Mouse (Mus musculus) pancreas, adult 10 weeks (tissue): ENCODE results near the gene Nmral1. TPM values are rescaled to one million over a fixed set of nuclear protein-coding genes. Genes with fewer than 3 reads are reported as not detected.

Source experiments
- polyA plus RNA-seq: library from polyadenylated mRNA; stranded (reverse); fragments of 350-450 nt; fragmentation: Illumina TruSeq; extraction: RNeasy Lipid Tissue Mini Kit (QIAGEN cat#74804); gene quantifications from one replicate; pipeline ENCODE4 v1.2.3, GENCODE M21; 2015; ENCODE audit warnings: low read depth, low replicate concordance; ENCODE audit not compliant: insufficient read depth

Nmral1 gene
- polyA plus RNA-seq = 1.5 TPM

DNA sequence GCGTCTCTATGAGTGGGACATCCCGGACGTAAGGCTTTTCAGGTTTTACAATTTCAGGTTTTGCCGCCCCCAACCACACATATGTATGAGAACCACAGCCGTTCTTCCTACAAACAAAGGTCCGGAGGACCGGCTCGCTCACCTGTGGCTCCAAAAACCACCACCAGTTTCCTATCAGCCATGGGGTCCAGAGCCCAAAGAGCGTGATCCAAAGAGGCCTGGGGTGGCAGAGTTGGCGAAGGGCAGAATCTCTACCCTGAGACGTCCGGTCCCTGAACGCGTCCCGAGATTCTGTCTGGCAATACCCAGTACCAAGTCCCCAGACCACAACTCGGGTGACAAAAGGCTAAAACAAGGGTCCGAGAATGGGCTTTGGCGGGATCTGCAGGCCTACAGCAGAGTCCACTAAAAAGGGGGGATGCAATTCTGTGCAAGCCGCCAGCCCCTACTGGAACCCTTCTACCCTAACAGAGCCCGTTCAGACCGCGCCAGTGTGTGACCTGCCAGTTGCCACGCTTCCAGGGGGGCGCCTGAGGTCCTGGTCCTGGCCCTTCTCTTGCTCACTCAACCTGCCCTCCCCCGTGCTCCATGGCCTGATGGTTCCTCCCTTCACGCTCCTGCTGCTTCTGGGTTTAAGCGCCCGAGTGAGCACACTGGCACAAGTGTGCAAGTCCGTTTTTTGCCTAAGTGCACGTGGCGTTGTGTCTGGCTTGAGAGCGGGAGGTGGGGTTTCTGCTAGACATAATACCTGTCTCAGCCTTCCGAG, at the start of gene Nmral1:
Nmral1 (minus strand) TSS at position 604 of the 766 bp plus-strand sequence.

DNA sequence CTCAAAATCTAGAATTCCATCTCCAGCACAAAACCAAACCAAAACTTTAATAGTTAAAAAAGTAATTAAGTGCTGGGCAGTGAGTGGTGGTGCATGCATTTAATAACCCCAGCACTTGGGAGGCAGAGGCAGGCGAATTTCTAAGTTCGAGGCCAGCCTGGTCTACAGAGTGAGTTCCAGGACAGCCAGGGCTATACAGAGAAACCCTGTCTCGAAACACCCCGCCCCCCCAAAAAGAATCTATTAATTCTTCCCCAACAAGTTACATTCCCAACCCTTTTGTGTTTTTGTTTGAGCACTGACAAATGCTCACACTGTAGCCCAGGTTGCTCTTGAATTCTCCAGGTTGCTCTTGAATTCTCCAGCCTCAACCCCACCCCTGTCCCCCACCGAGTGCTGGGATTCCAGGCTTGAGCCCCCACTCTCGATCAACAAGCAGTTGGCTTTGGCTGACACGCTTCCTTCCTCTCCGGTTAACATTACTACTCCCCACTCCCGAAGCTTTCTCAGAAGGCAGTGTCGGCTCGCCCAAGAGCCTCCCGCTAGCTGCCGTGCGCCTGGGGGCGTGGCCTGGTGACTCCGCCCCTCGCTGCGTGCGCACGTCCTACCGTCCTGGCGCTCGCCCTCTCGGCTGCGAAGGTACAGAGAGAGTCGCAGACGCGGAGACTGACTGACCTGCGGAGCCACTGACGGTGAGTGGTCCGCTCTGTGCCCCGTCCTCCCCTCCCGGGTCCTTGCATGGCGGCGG, 6.8 kb upstream of the Nmral1 start, which contains the start of gene Hmox2:
Hmox2 (plus strand) TSS at position 582 of the 748 bp plus-strand sequence.

DNA sequence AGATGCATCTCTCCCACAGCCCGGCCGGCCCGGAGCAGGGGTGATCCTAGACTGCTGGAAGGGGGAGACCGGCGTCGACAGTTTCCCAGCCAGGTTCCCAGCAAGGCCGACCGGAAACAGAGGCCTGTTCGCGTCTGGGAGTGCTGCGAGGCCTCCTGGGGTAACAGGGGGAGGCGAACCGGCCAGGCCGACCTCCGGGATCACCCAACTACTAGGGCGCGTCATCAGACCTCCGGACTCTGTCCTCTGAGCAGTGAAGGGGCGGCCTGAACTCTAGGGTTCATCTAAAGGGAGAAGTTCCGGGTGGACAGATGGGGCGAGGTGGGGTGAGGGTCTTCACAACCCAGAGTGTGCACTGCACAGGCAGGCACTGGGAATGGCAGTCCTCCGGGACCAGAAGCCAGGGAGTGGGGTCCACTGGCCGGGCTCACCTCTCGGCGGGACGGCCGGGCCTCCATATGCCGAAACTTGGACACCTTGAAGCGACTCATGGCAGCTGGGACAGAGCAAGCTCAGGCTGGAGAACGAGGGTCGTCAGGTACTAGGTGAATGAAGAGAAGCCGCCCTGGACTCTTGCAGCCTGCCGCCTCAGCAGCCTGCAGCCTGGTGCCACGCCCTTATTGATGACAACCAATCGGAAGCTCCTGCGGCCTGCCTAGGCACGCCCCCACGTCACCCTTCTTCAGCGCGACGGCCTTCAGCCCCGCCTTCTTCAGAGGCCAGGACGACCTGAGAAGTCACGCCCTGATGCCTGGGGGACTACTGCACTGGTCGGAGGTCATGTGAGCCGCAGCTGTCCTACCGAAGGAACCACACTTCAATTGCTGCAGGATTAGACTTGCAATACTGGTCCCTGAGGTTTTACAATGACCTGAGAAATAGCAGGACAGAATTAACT, 39.8 kb downstream of the Nmral1 start, which contains the start of gene Coro7:
Coro7 (minus strand) TSS at position 657 of the 898 bp plus-strand sequence.

Other genes starting within 250 kb of the Nmral1 start
- not detected for gene Srl, start 177.5 kb downstream of the Nmral1 start, polyA plus RNA-seq
- 1.6 TPM for gene Tfap4, start 159.5 kb downstream of the Nmral1 start, polyA plus RNA-seq
- gene Glis2, start 124.6 kb downstream of the Nmral1 start, polyA plus RNA-seq = 8.2 TPM
- gene Pam16, start 94.4 kb downstream of the Nmral1 start, polyA plus RNA-seq = 20.7 TPM
- 8.0 TPM for gene Vasn, start 79.4 kb downstream of the Nmral1 start, polyA plus RNA-seq
- gene Dnaja3, start 79.4 kb downstream of the Nmral1 start, polyA plus RNA-seq = 9.1 TPM
- gene Coro7, start 39.6 kb downstream of the Nmral1 start, polyA plus RNA-seq = 10.4 TPM
- gene Hmox2, start 7.0 kb upstream of the Nmral1 start, polyA plus RNA-seq = 12.4 TPM
- gene Cdip1, start 70.9 kb upstream of the Nmral1 start, polyA plus RNA-seq = 13.3 TPM
- not detected for gene 4930562C15Rik, start 116.1 kb upstream of the Nmral1 start, polyA plus RNA-seq
- 19.3 TPM for gene Ubald1, start 161.0 kb upstream of the Nmral1 start, polyA plus RNA-seq
- 15.2 TPM for gene Mgrn1, start 166.9 kb upstream of the Nmral1 start, polyA plus RNA-seq
- gene Nudt16l1, start 219.4 kb upstream of the Nmral1 start, polyA plus RNA-seq = 12.1 TPM
- gene Anks3, start 244.8 kb upstream of the Nmral1 start, polyA plus RNA-seq = 18.0 TPM